Mouse (Mus musculus) cerebellum, adult 11-12 months (tissue): ENCODE results near the gene Dvl3.
"Not testable (repeated sequence)": the region's sequence is repeated elsewhere in the genome, so short reads cannot be mapped to it uniquely, and the experiment has no call there.

ENCODE experiments used
- DNase-seq: peaks from one replicate; pipeline ENCODE4 v3.0.0; 2022

Dvl3 gene

DNA sequence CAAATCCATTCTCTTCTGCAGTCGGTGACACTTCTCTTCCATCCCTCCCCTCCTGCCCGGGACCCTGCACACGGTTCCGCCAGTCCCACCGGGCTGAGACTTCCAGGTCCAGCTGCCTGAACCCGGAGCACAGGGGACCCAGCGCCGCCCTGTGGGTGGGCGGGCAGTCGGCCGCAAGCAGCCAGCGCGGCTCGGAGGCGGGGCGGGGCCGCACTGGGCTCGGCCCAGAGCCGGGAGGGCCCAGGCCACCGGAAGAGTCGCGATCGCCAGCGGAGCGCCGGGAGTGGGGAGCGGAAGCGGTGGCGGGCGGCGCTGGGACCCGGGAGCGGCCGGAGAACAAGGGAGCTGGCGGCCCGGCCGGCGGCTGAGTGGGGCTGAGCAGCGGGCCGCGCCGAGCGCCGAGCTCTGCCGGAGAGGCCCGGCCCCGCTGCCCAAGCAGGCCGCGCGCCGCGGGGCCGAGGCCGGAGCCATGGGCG is at the start of gene Dvl3:
Gene Dvl3 (plus strand): TSS at position 257 of the 476 bp plus-strand sequence.
- peak; percentile 90 for DNase-seq

DNA sequence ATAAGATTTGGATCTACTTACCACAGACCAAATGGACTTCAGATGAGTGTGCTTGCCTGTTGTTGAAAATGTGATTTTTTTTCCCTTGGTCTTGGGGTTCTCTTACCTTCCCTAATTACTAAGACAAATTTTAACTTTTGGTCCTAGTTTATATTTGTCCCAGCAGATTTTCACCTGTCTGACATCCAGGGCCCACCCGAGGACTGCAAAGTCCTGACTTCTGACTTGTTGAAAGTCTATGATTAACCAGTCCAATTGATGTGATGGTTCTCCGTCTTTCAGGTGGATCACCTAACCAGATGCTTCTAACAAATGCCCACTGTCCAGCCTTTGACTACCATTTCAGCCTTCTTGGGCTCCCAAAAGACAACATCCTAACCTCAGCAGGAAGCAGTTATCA is 45.8 kb upstream of the Dvl3 start:
- no peak for DNase-seq

DNA sequence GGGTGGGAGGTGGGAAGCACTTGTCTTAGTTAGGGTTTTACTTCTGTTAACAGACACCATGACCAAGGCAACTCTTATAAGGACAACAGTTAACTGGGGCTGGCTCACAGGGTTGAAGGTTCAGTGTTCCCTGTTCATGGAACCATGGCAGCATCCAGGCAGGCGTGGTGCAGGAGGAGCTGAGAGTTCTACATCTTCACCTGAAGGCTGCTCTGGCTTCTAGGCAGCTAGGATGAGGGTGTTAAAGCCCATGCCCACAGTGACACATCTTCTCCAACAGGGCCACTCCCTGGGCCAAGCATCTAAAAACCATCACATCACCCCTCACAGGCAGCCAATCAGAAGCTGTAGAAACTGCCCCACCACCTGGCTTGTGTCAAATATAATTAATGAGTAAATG is 45.1 kb upstream of the Dvl3 start:
- DNase-seq, result no peak

DNA sequence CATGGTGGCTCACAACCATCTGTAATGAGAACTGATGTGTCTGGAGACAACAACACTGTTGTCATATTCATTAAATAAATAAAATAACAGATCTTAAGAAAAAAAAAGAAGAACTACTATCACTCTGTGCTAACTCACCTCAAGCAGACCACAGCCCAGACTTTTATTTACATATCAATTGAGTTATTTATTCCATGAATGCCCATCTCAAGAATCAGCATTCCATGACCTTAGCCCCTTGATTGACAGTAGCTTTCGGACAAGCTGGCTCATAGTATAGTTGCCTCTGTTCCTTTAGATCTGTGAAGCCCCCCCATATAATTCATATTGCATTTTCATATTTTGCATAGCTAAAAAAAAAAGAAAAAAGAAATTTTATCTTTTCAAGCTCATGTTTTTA is 43.0 kb upstream of the Dvl3 start:
- DNase-seq, result no peak

DNA sequence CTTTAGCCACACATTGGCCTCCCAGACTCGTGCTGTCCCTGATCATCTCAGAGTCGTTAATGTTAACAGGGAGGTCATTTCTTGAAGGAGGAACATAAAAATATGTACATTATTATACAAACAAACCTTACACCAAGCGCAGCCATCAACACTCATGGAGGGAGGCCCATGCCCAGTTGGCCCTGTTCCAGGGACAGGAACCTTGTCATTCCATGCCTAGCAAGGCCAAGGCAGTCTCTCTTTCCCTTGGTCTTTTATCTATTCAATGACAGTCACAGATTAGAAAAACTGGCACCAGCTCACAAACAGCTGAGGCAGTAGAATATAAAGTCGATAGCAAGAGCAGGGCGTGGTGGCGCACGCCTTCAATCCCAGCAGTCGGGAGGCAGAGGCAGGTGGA is 42.6 kb upstream of the Dvl3 start:
- no peak for DNase-seq

DNA sequence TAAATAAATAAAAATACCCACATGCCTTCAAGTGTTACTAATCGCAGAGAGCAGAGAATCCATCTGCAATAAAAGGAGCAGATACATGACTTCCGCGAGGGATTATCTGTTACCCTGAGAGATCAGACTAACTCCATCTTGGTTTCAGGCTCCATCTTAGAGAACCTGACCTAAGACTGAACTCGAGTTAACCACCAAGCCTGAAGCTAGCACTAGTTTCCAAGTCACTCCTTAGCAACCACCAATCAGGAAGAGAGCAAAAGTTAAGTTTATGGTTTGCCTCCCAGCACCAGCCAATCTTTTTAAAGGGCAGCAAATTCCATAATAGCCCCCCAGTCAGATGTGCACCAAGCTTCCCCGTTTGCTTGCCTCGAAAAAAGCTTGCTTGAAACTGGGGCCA is 42.0 kb upstream of the Dvl3 start:
- DNase-seq, result no peak

DNA sequence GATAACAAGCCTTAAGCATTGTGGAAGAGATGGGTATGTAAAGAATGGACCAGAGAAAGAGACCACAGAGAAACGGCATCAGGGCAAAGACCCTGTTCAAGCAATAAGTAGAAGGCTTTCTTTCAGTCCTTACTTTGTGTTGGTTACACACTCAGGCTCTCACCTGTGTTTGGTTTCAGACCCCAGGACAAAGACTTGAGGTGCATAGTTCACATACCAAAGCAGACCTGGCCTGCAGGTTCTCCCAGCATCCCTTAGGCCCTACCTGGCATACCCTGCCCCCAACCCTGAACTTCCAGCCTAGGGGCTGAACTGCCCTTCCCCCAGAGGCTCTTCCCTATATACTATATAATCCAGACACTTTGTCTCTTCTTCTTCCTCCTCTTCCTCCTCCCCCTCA is 41.4 kb upstream of the Dvl3 start:
- DNase-seq, result no peak

DNA sequence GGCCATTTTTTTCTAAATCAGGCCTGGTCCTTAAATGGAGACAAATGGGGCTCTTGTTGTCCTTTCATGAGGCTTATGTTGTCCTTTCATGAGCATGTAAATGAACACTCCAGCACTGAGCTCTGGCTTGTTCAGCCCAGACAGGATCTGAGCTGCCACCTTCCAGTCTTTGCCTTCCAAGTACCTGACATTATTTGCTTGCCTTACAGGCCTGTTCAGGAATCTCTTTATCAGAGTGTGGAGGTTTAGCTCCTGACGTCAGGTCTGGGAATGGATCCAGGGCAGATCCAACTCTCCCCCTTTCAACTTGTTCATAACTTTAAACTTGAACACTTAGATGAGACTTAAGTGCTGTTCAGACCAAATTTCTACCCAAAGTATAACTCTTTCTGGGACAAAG is 39.9 kb upstream of the Dvl3 start:
- DNase-seq, result no peak

DNA sequence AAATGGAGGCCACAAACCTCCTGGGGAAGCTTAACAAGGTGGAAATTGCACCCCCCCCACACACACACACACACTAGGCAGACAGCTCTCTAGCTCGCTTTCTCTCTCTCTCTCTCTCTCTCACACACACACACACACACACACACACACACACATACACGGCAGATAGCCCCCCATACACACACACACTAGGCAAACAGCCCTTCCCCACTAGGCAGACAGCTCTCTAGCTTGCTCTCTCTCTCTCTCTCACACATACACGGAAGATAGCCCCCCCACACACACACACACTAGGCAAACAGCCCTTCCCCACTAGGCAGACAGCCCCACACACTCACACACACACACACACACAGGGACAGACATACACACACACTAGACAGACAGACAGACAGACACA is 39.5 kb upstream of the Dvl3 start:
- no peak for DNase-seq

DNA sequence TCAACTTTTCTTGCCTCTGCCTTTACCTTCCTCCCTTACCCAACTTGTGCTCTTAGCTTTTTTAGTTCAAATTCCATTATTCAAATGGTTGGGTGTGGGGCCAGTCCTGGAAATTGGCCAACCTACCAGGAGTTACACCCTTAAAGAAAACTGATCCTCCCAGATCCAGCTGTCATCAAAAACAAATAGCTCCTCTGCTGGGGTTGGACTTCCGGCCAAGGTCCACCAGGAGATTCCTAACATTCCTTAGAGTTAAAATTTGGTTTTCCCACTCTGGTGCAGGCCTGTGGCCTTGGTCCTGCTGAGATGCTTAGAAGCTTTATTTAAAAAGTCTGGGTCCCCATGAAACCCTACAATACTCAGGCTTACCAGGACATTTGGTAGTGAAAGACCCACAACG is 38.3 kb upstream of the Dvl3 start:
- DNase-seq, result no peak

DNA sequence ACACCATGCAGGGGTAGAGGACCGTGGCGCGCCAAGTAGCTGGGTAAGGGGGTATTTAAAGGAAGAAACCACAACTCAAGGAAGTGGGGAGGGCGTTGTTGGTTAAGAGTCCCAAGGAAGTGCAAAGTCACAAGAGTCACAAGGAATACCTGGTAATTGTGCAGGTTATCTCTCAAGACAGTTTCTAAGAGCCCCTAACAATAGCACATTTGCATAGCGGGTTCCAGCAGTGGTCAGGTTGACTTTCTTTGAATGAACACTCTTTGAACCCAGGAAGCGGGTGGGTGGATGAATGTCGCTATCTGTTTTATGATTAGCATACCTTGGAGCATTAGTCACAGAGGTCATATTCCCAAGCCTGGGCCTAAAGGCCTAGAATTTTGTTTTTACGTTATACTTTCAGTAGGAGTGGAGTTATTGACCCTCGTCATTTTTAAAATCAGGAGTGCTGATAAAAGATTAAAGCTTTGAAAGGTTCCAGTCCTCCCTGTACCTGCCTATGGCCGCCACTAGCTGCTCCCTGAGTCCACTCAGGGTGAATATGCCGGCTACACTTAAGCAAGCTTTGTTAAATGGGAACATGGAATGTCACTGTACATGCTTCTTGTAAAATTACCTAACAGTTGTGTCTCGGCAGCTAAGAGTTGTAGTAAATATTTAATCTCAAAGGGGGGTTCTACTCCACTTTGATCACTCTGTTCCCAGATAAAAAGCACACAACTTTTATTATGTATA is 37.6 kb upstream of the Dvl3 start:
- not testable (repeated sequence) for DNase-seq

DNA sequence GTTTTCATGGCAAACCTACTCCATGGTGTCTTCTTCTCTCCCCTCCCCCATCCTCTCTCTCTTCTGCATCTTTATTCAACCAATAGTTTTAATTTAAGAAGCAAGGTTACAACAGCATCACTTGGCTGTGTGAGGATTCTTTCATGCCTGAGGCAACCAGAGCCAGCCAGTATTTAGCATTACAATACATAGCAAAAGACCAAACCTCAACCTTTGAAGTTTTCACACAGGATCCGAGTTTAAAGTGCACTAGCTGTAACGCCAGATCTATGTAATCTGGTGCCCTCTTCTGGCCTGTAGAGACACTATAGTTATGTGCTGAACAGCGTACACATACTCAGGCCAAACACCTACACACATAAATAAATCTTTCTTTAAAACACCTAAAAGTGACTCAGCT is 36.7 kb upstream of the Dvl3 start:
- no peak for DNase-seq

DNA sequence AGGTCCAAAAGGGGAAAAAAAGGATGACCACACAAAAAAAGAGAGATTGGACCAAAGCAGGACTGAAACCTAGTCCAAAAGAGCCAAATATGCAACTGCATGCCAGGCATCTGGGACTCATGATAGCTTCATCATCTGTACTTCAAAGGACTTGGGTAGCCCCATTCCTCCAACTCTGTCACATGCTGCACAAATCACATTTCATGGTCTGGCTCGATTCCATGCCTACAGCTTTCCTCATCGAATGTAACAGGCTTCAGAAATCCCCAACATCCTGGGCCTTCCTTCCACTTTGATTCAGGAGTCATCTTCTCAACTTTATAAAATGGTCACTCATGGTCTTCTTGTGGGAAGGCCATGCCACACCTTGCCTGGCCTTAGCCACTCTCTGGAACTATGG is 35.0 kb upstream of the Dvl3 start:
- no peak for DNase-seq

DNA sequence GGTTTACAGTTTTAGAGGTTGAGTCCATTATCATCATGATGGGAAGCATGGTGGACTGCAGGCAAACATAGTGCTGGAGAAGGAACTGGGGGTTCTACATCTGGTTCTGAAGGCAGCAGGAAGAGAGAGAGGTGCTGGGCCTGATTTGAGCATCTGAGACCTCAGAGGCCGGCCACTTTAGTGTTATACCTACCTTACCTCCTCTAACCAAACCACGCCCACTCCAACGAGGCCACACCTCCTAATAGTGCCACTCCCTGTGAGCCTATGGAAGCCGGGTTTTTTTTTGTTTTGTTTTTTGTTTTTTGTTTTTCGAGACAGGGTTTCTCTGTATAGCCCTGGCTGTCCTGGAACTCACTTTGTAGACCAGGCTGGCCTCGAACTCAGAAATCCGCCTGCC is 33.1 kb upstream of the Dvl3 start:
- DNase-seq, result not testable (repeated sequence)

DNA sequence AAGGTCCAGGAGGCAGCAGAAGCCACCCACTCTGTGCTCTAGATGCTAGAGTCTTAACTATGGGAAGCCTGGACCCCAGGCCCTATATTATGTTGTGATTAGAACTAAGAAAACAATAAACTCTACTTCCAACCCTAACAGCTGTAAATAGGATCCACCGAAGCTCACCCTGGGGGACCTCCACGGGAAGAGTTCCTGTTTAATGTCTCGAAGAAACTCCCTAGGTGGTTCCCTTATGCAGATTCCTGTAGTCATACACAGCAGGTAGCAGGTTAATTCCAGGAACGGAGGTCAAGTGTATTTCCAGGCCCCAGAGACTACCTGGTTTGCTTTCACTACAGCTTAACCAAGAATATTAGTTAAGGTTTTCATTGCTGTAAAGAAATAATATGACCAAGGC is 31.7 kb upstream of the Dvl3 start:
- DNase-seq, result no peak

DNA sequence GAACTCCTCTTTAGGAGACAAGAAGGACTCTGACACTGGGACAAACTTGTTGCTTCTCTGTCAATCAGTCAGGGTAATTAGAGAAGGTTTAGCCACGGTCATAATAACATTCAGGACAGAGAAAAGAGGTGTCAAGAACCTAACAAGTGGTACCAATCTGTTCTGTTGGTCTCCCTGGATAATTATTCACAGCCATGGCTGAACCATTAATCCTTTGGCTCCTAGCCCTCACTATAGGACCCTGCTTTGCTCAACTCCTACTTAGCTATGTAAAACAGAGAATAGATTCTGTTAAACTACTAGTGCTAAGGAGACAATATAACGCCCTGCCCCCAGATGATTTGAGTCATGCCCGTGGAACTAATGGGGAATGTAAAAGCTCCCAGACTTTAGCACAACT is 30.7 kb upstream of the Dvl3 start:
- no peak for DNase-seq

DNA sequence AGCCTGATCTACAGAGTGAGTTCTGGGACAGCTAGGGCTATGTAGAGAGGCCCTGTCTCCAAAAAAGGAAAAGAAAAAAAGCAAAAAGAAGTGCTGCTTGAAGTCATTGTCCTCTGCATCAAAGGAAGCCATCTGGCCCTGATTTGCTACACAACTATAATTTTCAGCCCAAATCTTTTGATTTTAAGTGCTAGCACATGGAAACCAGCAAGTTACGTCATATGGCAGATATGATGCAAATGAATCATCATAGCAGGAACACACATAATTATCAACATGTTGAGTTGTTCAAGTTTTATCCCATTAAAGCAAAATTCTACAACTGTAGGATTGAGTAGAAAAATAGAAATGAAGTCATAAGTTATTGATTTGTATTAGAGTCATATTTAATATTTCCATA is 28.6 kb upstream of the Dvl3 start:
- DNase-seq, result no peak

DNA sequence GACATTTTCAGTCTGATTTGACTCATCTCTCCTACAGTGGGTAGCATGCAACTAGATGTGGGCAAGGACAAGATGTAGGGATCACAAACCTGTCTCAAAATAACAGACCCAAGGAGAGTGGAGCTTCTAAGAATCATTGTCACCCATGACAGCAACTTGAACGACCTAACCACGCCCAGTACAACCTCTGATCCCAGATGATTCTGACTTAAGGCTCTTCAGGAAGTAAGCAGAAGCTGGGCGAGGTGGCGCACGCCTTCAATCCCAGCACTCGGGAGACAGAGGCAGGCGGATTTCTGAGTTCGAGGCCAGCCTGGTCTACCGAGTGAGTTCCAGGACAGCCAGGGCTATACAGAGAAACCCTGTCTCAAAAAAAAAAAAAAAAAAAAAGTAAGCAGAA is 28.0 kb upstream of the Dvl3 start:
- DNase-seq, result not testable (repeated sequence)

DNA sequence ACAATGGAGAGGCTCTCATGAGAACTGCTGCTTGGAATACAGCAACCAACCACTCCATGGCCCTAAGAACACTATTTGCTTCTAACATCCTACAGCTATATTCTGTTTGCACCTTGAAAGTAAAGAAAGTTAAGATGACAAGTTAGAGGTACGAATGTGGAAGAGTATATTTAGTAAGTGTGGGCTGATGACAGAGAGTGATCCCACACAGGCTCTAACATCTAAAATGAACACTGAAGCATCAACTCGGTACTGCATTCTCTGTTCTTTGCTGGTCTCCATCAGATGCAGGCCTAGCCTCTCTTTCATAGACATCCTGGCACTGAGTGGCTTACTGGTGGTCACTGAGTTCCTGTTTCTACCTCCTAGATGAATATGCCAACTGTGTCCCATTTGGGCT is 27.5 kb upstream of the Dvl3 start:
- no peak for DNase-seq

DNA sequence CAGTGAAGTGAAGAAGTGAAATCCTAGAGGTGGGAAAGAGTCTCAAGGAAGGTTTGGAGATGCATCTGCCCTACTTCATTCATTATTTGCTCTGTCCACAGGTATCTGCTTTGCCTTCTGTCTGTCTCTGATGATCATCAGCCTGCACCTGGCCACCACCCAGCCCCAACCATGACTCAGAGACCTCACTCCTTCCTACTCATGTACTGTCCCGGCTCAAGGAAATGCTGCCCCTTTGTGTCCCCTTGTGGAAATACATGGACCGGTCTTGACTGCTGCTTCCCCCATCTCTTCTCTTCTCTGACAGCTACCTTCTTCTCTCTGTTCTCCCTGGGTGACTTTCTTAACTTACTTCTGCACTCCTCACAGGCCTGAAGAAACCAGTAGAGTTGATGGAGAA is 26.2 kb upstream of the Dvl3 start:
- no peak for DNase-seq

DNA sequence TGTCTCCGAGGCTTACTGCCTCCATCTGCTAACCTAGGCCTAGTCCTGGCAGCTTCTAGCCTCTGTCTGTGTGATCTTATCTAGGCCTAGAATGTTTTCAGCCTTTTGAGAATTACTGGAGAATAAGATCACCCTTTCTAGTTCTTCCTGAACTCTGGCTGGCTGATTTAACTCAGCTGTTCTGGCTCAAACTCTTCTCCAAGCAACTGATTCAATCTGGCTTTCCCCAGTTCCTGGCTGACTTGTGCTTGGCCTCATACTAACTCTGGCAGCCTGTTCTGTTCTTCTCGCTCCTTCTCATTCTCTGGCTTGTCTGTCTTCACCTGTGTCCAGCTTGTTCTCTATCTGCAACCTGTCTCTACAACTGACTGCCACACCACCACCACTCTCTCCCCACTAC is 25.5 kb upstream of the Dvl3 start:
- no peak for DNase-seq

DNA sequence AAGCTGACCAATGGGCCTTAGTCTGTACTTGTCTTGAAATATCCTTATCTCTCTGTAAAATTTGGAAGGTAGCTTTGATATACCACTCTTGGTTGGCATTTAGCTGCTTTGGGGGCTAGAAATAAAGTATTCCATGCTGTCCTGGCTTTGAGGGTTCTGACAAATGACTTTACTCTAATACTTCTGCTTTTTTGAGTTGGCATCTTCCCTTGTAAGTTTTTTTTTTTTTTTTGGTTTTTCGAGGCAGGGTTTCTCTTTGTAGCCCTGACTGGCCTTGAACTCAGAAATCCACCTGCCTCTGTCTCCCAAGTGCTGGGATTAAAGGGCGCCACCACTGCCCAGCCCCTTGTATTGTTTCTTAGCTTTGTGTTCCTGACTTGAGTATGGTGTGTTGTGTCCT is 23.3 kb upstream of the Dvl3 start:
- no peak for DNase-seq

DNA sequence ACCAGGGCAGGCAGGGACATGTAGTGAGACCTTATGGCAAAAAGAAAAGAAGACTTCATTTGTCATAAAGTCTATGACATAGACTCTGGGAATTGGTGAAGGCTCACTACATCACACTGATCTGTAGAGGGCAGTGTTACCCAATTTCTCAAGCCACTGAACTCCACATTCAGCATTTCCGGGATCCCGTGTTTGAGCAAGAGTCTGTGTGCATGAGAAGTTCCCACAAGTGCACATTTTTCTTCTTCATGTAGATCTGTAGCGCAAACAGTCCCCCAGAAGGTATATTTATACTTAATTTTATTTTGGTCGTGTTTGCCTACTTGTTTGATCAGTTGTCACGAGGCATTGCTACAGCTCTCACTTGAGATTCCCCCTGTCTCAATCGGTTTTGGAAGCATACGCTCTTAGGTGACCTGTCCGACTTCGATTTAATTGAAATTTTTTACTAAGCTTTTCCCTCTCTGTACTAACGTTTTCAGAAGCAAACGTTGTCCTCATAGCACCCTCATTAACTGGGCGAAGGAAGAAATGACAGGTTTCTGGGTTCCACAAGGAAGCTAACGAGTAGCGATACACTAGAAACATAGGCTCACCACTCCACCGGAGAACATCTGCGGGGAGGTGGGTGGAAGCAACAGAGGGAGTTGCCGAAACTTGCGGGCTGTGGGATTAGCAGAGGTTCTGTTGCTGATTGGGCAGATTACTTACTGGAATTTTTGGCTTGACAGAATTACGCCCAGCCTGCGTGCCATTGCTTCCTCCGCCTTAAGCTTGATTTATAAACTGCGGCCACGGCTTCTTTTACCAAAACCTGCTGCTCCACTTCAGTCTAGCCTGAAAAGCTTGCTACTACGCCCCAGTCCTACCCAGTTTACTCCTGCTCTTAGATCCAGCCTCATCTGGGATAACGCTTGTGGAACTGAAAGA is 19.8 kb upstream of the Dvl3 start:
- DNase-seq, result peak; percentile 60

DNA sequence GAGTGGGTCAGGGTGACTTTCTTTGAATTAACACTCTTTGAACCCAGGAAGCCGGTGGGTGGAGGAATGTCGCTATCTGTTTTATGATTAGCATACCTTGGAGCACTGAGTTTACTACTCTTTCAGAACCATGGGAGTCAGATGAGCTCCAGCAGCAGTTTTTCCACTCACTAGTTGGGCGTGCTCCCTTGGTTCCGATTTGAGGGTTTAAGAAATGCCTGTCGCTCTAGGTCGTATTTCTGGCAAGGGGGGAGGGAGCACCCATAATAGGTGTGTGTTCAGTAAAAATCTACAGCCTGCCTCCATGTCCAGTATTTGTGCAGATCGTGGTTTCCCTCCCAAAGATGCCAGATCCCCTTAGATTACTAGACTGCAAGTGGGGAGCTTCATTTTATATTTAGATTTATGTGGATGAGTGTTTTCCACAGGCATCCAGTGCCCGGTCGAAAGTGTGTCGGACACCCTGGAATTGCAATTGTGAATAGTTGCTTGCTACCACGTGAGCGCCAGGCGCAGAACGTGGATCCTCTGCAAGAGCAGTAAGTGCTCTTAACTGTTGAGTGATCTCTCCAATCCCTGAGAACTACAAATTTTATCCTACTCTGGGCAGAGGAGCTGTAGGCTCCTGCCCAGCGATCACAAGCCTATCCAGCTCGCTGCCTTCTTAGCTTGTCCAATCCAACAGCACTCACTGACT is 18.7 kb upstream of the Dvl3 start:
- no peak for DNase-seq
